Mouse (Mus musculus) olfactory bulb, adult 2 months (tissue): Measurements from ENCODE around the gene Fam78a. TPM values are rescaled to one million over a fixed set of nuclear protein-coding genes. Genes with fewer than 3 reads are reported as not detected.

Experiments used
- H3K27ac ChIP-seq: fragments of 200-500 bp; 2 replicates; pipeline ENCODE4 v1.5.1; 2012; ENCODE audit warnings: low read depth, low read length; ENCODE audit not compliant: insufficient read depth
- H3K4me1 ChIP-seq: fragments of 200-500 bp; 2 replicates; pipeline ENCODE4 v1.6.1; 2012; ENCODE audit warnings: low read length; ENCODE audit not compliant: control insufficient read depth, insufficient read depth
- H3K4me3 ChIP-seq: fragments of 200-500 bp; 2 replicates; pipeline ENCODE4 v1.5.1; 2012; ENCODE audit warnings: mild to moderate bottlenecking, low read depth, low read length, moderate library complexity; ENCODE audit not compliant: insufficient read depth
- CTCF ChIP-seq: fragments of 200-500 bp; IDR thresholded peaks from 2 replicates; pipeline ENCODE4 v1.5.1; 2012; ENCODE audit warnings: low read depth, mild to moderate bottlenecking, low read length, moderate library complexity; ENCODE audit not compliant: insufficient read depth
- POLR2A ChIP-seq: fragments of 200-500 bp; IDR thresholded peaks from 2 replicates; pipeline ENCODE4 v1.6.1; 2012; ENCODE audit warnings: mild to moderate bottlenecking, low read depth, low read length, moderate library complexity; ENCODE audit not compliant: insufficient read depth
- WGBS: fragments of 180-500 bp; shearing (Covaris S2); methylation state at CpG from one replicate; pipeline ENCODE4 v1.1.7; 2018; 5-methylcytosine and 5-hydroxymethylcytosine counted together
- polyA plus RNA-seq: library from polyadenylated mRNA; stranded (reverse); fragments of >200 nt; gene quantifications from 2 replicates; pipeline ENCODE4 v1.2.4, GENCODE M21; 2012; ENCODE audit warnings: low replicate concordance; ENCODE audit not compliant: missing spikeins, insufficient read depth, insufficient read length

The Fam78a gene
- polyA plus RNA-seq, result not detected in 2 replicates

- under 1% methylated on average over 67 of the region's 68 CpGs for WGBS
- TF ChIP-seq POLR2A (no peak; the same call in 1 of the 2 replicates), CTCF (no peak)
- Histone ChIP-seq H3K4me3 (peak within 1 kb of the TSS; percentile 91), H3K4me1 (peaks cover 19% of the 10 kb centered on the region), H3K27ac (no peak within 1 kb of the TSS)
Measured at GRCm38 (mm10) chr2:32084111-32084871, at the start of gene Fam78a. Gene Fam78a (minus strand): TSS chr2:32084857.

GRCm38 (mm10) chr2:32134039-32134438 lies 49.4 kb upstream of the Fam78a start:
- no peak for TF ChIP-seq POLR2A
- no peak for TF ChIP-seq CTCF
- Histone ChIP-seq H3K4me1 (peaks cover 3% of the 10 kb centered on the region; the same call in 1 of the 2 replicates), H3K27ac (no peak overlapping the region), H3K4me3 (no peak overlapping the region)
- 0% methylated on average over 2 of the region's 2 CpGs for WGBS

GRCm38 (mm10) chr2:32132567-32132992 lies 47.9 kb upstream of the Fam78a start:
- TF ChIP-seq CTCF (no peak), POLR2A (no peak)
- H3K27ac ChIP-seq, result no peak overlapping the region
- 4% methylated on average over 12 of the region's 12 CpGs for WGBS
- H3K4me3 ChIP-seq, result no peak overlapping the region
- H3K4me1 ChIP-seq, result peaks cover 10% of the 10 kb centered on the region

- H3K4me1 ChIP-seq, result peaks cover 10% of the 10 kb centered on the region
- WGBS, result 75% methylated on average over 6 of the region's 6 CpGs
- H3K4me3 ChIP-seq, result no peak overlapping the region
- H3K27ac ChIP-seq, result no peak overlapping the region
- TF ChIP-seq CTCF (no peak), POLR2A (no peak)
Measured at GRCm38 (mm10) chr2:32131866-32132566, 47.4 kb upstream of the Fam78a start.

GRCm38 (mm10) chr2:32131205-32131834 lies 46.7 kb upstream of the Fam78a start:
- H3K4me3 ChIP-seq, result no peak overlapping the region
- TF ChIP-seq CTCF (no peak), POLR2A (no peak)
- H3K4me1 ChIP-seq, result peaks cover 10% of the 10 kb centered on the region
- no peak overlapping the region for H3K27ac ChIP-seq
- 92% methylated on average over 9 of the region's 9 CpGs for WGBS

GRCm38 (mm10) chr2:32130435-32130834 lies 45.8 kb upstream of the Fam78a start:
- Histone ChIP-seq H3K4me3 (no peak overlapping the region), H3K4me1 (peaks cover 10% of the 10 kb centered on the region), H3K27ac (no peak overlapping the region)
- TF ChIP-seq POLR2A (no peak), CTCF (no peak)
- 33% methylated on average over 6 of the region's 6 CpGs for WGBS

- no peak overlapping the region for H3K27ac ChIP-seq
- WGBS, result 63% methylated on average over 11 of the region's 11 CpGs
- no peak for TF ChIP-seq POLR2A
- no peak for TF ChIP-seq CTCF
- H3K4me1 ChIP-seq, result peaks cover 10% of the 10 kb centered on the region
- no peak overlapping the region for H3K4me3 ChIP-seq
Measured at GRCm38 (mm10) chr2:32129383-32130074, 44.9 kb upstream of the Fam78a start.

- no peak overlapping the region for H3K4me3 ChIP-seq
- H3K4me1 ChIP-seq, result peaks cover 10% of the 10 kb centered on the region
- TF ChIP-seq CTCF, result no peak
- TF ChIP-seq POLR2A, result no peak
- no peak overlapping the region for H3K27ac ChIP-seq
- 89% methylated on average over 5 of the region's 5 CpGs for WGBS
Measured at GRCm38 (mm10) chr2:32128536-32128841, 43.8 kb upstream of the Fam78a start.
